Mouse (Mus musculus) MEL (cell line): ENCODE measurements at regions not wholly inside any gene's neighbourhood (a gene's known extent, or its start where the extent isn't known, plus 50 kb on each side); places are given as distances from the start of the nearest gene placed in this dataset.

Source experiments
- DNase-seq: peaks from one replicate; pipeline ENCODE4 v3.0.0; 2011; ENCODE audit warnings: low read depth, low spot score
- H3K27ac ChIP-seq: 2 replicates; pipeline ENCODE4 v1.5.1; 2012; ENCODE audit warnings: low read depth, mild to moderate bottlenecking, control low read depth, low read length, moderate library complexity; ENCODE audit not compliant: control insufficient read depth
- H3K27me3 ChIP-seq, 2 experiments: fragments of 150-350 bp in 1 of 2; sonication (generic) in 1 of 2; 2 replicates each; pipeline ENCODE4 v1.6.1; 2012; ENCODE audit warnings: low read length in 2 of 2, mild to moderate bottlenecking in 2 of 2, improper control_type of control experiment in 1 of 2, moderate library complexity in 1 of 2; ENCODE audit not compliant: insufficient read depth in 2 of 2, control insufficient read depth in 1 of 2
- H3K36me3 ChIP-seq, 2 experiments: 2 replicates each; pipeline ENCODE4 v1.6.1; 2012 to 2014; ENCODE audit warnings: low read length in 2 of 2, improper control_type of control experiment in 1 of 2, inconsistent platforms in 1 of 2, mild to moderate bottlenecking in 1 of 2; ENCODE audit not compliant: insufficient read depth in 2 of 2, control insufficient read depth in 1 of 2
- H3K4me1 ChIP-seq, 2 experiments: fragments of 150-350 bp in 1 of 2; sonication (generic) in 1 of 2; 2 replicates each; pipeline ENCODE4 v1.6.1; 2012; ENCODE audit warnings: low read length in 2 of 2, improper control_type of control experiment in 1 of 2, mild to moderate bottlenecking in 1 of 2; ENCODE audit not compliant: insufficient read depth in 2 of 2, control insufficient read depth in 1 of 2
- H3K4me3 ChIP-seq, 2 experiments: fragments of 150-350 bp in 1 of 2; sonication (generic) in 1 of 2; 2 replicates each; pipeline ENCODE4 v1.5.1; 2012; ENCODE audit warnings: low read depth in 2 of 2, low read length in 2 of 2, mild to moderate bottlenecking in 2 of 2, moderate library complexity in 2 of 2, control low read depth in 1 of 2, improper control_type of control experiment in 1 of 2; ENCODE audit not compliant: control insufficient read depth in 1 of 2, insufficient read depth in 1 of 2
- H3K79me2 ChIP-seq: 2 replicates; pipeline ENCODE4 v1.6.1; 2012; ENCODE audit warnings: mild to moderate bottlenecking, low read length, moderate library complexity; ENCODE audit not compliant: control insufficient read depth, poor library complexity, insufficient read depth
- H3K9ac ChIP-seq: 2 replicates; pipeline ENCODE4 v1.6.1; 2012; ENCODE audit warnings: low read depth, mild to moderate bottlenecking, control low read depth, low read length, moderate library complexity; ENCODE audit not compliant: control insufficient read depth, poor library complexity, severe bottlenecking
- H3K9me3 ChIP-seq: fragments of 150-350 bp; sonication (generic); replicated peaks from 2 replicates; pipeline ENCODE4 v1.6.1; 2012; ENCODE audit warnings: mild to moderate bottlenecking, low read length, improper control_type of control experiment, moderate library complexity; ENCODE audit not compliant: insufficient read depth
- CHD1 ChIP-seq: IDR thresholded peaks from 2 replicates; pipeline ENCODE4 v1.6.1; 2012; ENCODE audit warnings: low read depth, mild to moderate bottlenecking, inconsistent platforms, low read length, improper control_type of control experiment
- ELF1 ChIP-seq: IDR thresholded peaks from 2 replicates; pipeline ENCODE4 v1.6.1; 2014; ENCODE audit warnings: low read depth, mild to moderate bottlenecking, inconsistent platforms, low read length, improper control_type of control experiment, moderate library complexity
- EP300 ChIP-seq, 2 experiments: IDR thresholded peaks; 2 replicates each; pipeline ENCODE4 v1.6.1; 2011; ENCODE audit warnings: improper control_type of control experiment in 2 of 2, low read length in 2 of 2, low read depth in 1 of 2, mild to moderate bottlenecking in 1 of 2
- GABPA ChIP-seq: IDR thresholded peaks from 2 replicates; pipeline ENCODE4 v1.6.1; 2012; ENCODE audit warnings: low read depth, mild to moderate bottlenecking, inconsistent platforms, low read length, improper control_type of control experiment, moderate library complexity
- GATA1 ChIP-seq: IDR thresholded peaks from 2 replicates; pipeline ENCODE4 v1.6.1; 2011; ENCODE audit warnings: low read depth, low read length, improper control_type of control experiment
- HCFC1 ChIP-seq: IDR thresholded peaks from 2 replicates; pipeline ENCODE4 v1.6.1; 2012; ENCODE audit warnings: low read depth, mild to moderate bottlenecking, inconsistent platforms, low read length, improper control_type of control experiment, moderate library complexity
- JUND ChIP-seq: IDR thresholded peaks from 2 replicates; pipeline ENCODE4 v1.6.1; 2011; ENCODE audit warnings: low read depth, mild to moderate bottlenecking, improper control_type of control experiment, low read length
- KAT2A ChIP-seq: conservative IDR thresholded peaks from 2 replicates; pipeline ENCODE4 v1.6.1; 2012; ENCODE audit warnings: low read depth, low read length, improper control_type of control experiment, inconsistent platforms
- MAFK ChIP-seq: IDR thresholded peaks from 2 replicates; pipeline ENCODE4 v1.6.1; 2011; ENCODE audit warnings: low read depth, mild to moderate bottlenecking, low read length, improper control_type of control experiment, borderline replicate concordance
- MAX ChIP-seq: IDR thresholded peaks from 2 replicates; pipeline ENCODE4 v1.6.1; 2011; ENCODE audit warnings: low read length, improper control_type of control experiment
- MAZ ChIP-seq: IDR thresholded peaks from 2 replicates; pipeline ENCODE4 v1.6.1; 2012; ENCODE audit warnings: low read depth, mild to moderate bottlenecking, inconsistent platforms, low read length, improper control_type of control experiment
- MEF2A ChIP-seq: IDR thresholded peaks from 2 replicates; pipeline ENCODE4 v1.6.1; 2014; ENCODE audit warnings: low read depth, mild to moderate bottlenecking, inconsistent platforms, low read length, improper control_type of control experiment; ENCODE audit not compliant: poor library complexity, insufficient replicate concordance, severe bottlenecking; ENCODE audit errors: extremely low read depth
- MYC ChIP-seq: IDR thresholded peaks from 2 replicates; pipeline ENCODE4 v1.6.1; 2011; ENCODE audit warnings: low read depth, mild to moderate bottlenecking, low read length, improper control_type of control experiment, moderate library complexity
- POLR2A ChIP-seq, 2 experiments: IDR thresholded peaks; 2 replicates each; pipeline ENCODE4 v1.6.1; 2011 to 2012; ENCODE audit warnings: low read length in 2 of 2, mild to moderate bottlenecking in 2 of 2, control low read depth in 1 of 2, improper control_type of control experiment in 1 of 2, low read depth in 1 of 2, moderate library complexity in 1 of 2; ENCODE audit not compliant: control insufficient read depth in 1 of 2, insufficient read depth in 1 of 2, poor library complexity in 1 of 2
- POLR2AphosphoS5 ChIP-seq: IDR thresholded peaks from 2 replicates; pipeline ENCODE4 v1.6.1; 2012; ENCODE audit warnings: low read depth, borderline replicate concordance, mild to moderate bottlenecking, inconsistent platforms, low read length, moderate library complexity, mixed read lengths
- RCOR1 ChIP-seq: IDR thresholded peaks from 2 replicates; pipeline ENCODE4 v1.6.1; 2012; ENCODE audit warnings: low read depth, mild to moderate bottlenecking, inconsistent platforms, low read length, improper control_type of control experiment
- SMC3 ChIP-seq: IDR thresholded peaks from 2 replicates; pipeline ENCODE4 v1.6.1; 2011; ENCODE audit warnings: low read depth, low read length, improper control_type of control experiment
- TBP ChIP-seq: IDR thresholded peaks from 2 replicates; pipeline ENCODE4 v1.8.0; 2011; ENCODE audit warnings: low read depth, low read length, improper control_type of control experiment
- UBTF ChIP-seq: IDR thresholded peaks from 2 replicates; pipeline ENCODE4 v1.6.1; 2012; ENCODE audit warnings: low read depth, mild to moderate bottlenecking, inconsistent platforms, low read length, improper control_type of control experiment, moderate library complexity, borderline replicate concordance; ENCODE audit not compliant: insufficient read depth
- USF1 ChIP-seq: IDR thresholded peaks from 2 replicates; pipeline ENCODE4 v1.6.1; 2014; ENCODE audit warnings: low read depth, mild to moderate bottlenecking, inconsistent platforms, low read length, improper control_type of control experiment, moderate library complexity
- USF2 ChIP-seq, 2 experiments: IDR thresholded peaks; 2 replicates each; pipeline ENCODE4 v1.6.1; 2011 to 2012; ENCODE audit warnings: improper control_type of control experiment in 2 of 2, low read length in 2 of 2, borderline replicate concordance in 1 of 2, inconsistent platforms in 1 of 2, low read depth in 1 of 2, mild to moderate bottlenecking in 1 of 2; ENCODE audit not compliant: insufficient read depth in 1 of 2
- ZC3H11A ChIP-seq: IDR thresholded peaks from 2 replicates; pipeline ENCODE4 v1.6.1; 2012; ENCODE audit warnings: low read depth, mild to moderate bottlenecking, inconsistent platforms, low read length, improper control_type of control experiment
- ZKSCAN1 ChIP-seq: IDR thresholded peaks from 2 replicates; pipeline ENCODE4 v1.6.1; 2012; ENCODE audit warnings: low read depth, mild to moderate bottlenecking, inconsistent platforms, low read length, improper control_type of control experiment, moderate library complexity
- ZMIZ1 ChIP-seq: IDR thresholded peaks from 2 replicates; pipeline ENCODE4 v1.6.1; 2012; ENCODE audit warnings: low read depth, mild to moderate bottlenecking, inconsistent platforms, low read length, improper control_type of control experiment, moderate library complexity
- ZNF384 ChIP-seq: IDR thresholded peaks from 2 replicates; pipeline ENCODE4 v1.6.1; 2012; ENCODE audit warnings: low read depth, mild to moderate bottlenecking, inconsistent platforms, low read length, improper control_type of control experiment

GRCm38 (mm10) chr16:86159021-86159815, 257.6 kb upstream of the Adamts5 start:
- H3K79me2 ChIP-seq = no peaks in the 10 kb centered on the region
- H3K9me3 ChIP-seq = no peaks in the 10 kb centered on the region
- H3K36me3 ChIP-seq = no peaks in the 10 kb centered on the region
- H3K9ac ChIP-seq = no peak overlapping the region
- DNase-seq = no peak
- H3K27me3 ChIP-seq = no peaks in the 10 kb centered on the region
- H3K4me3 ChIP-seq = no peak overlapping the region
- TF ChIP-seq MYC (no peak), POLR2AphosphoS5 (no peak), USF2 (IDR thresholded peaks at IDR 0.05; ENCODE audit: borderline replicate concordance in 1 of 2, insufficient read depth in 1 of 2, low read depth in 1 of 2, low read length in 2 of 2) (no peak), UBTF (no peak), ZNF384 (no peak), RCOR1 (no peak), POLR2A (IDR thresholded peaks at IDR 0.05; ENCODE audit: control insufficient read depth in 1 of 2, insufficient read depth in 1 of 2, low read depth in 1 of 2, low read length in 2 of 2, poor library complexity in 1 of 2) (no peak), ELF1 (no peak), GATA1 (no peak), JUND (no peak), MAX (no peak), MAFK (no peak)
- no peak overlapping the region for H3K27ac ChIP-seq
- H3K4me1 ChIP-seq = no peaks in the 10 kb centered on the region

GRCm38 (mm10) chr16:86138171-86138570, 236.5 kb upstream of the Adamts5 start:
- no peaks in the 10 kb centered on the region for H3K4me1 ChIP-seq
- no peaks in the 10 kb centered on the region for H3K9me3 ChIP-seq
- no peak overlapping the region for H3K27ac ChIP-seq
- TF ChIP-seq CHD1 (no peak), MAZ (no peak), GATA1 (no peak), MEF2A (no peak), MYC (no peak), ZMIZ1 (no peak), TBP (no peak), JUND (no peak), ZC3H11A (no peak), ELF1 (no peak), EP300 (IDR thresholded peaks at IDR 0.05; ENCODE audit: low read depth in 1 of 2, low read length in 2 of 2) (no peak), SMC3 (no peak), USF1 (no peak), KAT2A (no peak), HCFC1 (no peak), ZKSCAN1 (no peak), RCOR1 (no peak), GABPA (no peak)
- H3K27me3 ChIP-seq = no peaks in the 10 kb centered on the region
- H3K9ac ChIP-seq = no peak overlapping the region
- no peak overlapping the region for H3K4me3 ChIP-seq
- DNase-seq = no peak
- H3K79me2 ChIP-seq = no peaks in the 10 kb centered on the region
- no peaks in the 10 kb centered on the region for H3K36me3 ChIP-seq
